Mouse (Mus musculus) hematopoietic stem cell, adult 5-6 weeks (primary cell): ENCODE results near the gene Pilra. TPM values are rescaled to one million over a fixed set of nuclear protein-coding genes. Genes with fewer than 3 reads are reported as not detected.

ENCODE experiments used
- ATAC-seq, 2 experiments: fragments of 125-278 bp in 1 of 2; replicated peaks in 1 of 2; 2 replicates each; pipeline ENCODE4 v1.8.0; 2016 to 2017; ENCODE audit warnings: inconsistent platforms in 2 of 2, mild to moderate bottlenecking in 2 of 2, moderate number of reproducible peaks in 2 of 2, low read depth in 1 of 2, moderate TSS enrichment in 1 of 2; ENCODE audit not compliant: low FRiP score in 2 of 2, poor library complexity in 2 of 2, severe bottlenecking in 2 of 2, insufficient read depth in 1 of 2, low TSS enrichment in 1 of 2
- total RNA-seq: library from RNA; stranded (forward); fragments of 172-1452, 232-1000 nt; gene quantifications from 2 replicates; pipeline ENCODE4 v1.2.3, GENCODE M21; 2017

The Pilra gene
- total RNA-seq, 1 experiment from 2014 or later: 22.2 TPM

DNA sequence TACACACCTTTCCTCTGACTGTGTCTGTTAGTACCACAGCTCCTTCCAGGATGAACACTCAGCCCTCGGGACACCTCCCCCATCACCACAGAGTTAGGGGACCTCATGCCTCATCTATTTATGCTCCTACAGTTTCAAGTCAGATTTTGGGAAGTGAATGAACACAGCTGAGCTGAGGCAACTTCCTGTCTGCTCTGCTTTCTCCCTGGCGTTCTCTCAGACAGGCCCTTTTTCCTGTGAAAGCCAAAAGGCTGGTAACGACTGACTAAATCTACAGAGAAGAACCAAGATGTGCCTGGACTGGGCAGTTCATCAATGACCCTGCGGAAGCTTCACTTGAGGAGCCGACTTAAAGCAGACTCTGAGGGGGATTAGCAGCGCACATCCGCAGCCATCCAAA, 5.8 kb downstream of the Pilra start:
- no peak for ATAC-seq

DNA sequence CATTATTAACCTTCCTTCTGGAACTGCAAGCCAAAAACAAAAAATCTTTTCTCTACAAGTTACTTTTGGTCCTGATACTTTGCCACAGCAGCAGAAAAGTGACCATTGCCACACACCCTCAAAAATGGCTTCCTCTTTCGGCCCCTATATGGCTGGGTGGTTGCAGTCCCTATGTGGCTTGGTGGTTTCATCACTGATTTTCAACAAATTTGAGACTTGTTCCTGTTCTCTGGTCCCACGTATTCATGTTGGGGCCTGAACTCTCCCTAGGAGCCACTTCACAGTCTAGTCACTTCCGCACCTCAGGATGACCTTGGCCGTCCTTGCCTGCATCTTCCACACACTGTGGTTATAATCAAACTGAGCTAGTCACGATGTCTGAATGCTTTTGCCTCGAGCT, 7.4 kb downstream of the Pilra start:
- peak; percentile 33 to 69; a peak in 1 of 4 replicates for ATAC-seq

DNA sequence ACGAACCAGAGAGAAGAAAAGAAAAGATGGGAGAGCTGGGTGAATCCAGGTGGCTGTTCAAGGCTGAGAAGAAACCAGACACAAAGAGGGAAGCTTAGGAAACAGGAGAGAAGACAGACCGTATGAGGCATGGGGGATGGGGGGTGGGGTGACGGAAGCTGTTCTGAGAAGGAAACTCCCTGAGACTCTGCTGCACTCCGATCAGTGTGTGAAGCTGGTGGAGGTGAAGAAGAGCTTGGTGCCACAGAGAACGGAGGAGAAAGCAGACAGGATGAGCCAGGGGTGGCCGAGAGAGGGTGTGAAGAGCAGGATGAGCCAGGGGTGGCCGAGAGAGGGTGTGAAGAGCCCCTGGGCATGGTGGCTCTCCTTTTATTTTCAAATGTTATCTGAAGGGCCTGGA, 9.7 kb downstream of the Pilra start:
- ATAC-seq: no peak

DNA sequence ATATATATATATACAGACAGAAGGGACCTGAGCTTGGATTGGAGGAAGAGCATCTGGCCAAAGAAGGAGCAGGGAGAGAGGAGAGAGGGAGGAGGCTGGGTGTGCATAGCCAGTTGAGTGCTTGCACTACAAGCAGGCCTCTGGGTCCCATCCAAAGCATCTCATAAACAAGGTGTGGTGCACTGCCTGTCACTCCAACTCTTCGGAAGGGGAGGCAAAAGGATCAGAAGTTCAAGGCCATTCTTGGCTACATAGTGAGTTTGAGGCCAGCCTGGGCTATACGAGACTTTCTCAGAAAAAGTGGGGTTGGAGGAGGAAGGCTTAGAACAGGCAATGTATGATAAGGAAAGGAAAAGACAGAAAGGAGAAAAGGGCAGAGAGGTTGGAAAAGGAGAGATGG, 10.1 kb downstream of the Pilra start:
- ATAC-seq: no peak

DNA sequence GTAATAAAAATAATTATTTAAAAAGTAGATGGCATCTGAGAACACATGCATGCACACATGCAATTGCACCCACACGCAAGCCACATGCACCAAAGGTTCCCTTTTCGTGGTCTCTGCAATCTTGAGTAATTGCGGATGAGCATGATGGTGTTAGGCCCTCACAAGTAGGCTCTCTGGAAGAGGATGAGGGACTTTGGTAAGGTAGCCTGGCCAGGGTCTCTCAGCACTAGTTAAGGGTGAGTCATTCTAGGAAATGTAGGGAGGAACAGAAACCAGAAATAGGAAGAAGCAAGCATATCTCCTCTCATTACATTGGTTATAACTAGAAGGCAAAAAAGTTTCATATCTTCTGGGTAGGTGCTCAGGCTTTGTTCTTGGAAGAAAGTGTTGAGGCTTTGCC, 11.1 kb downstream of the Pilra start:
- ATAC-seq: peak; percentile 40 to 53; a peak in 1 of 4 replicates

DNA sequence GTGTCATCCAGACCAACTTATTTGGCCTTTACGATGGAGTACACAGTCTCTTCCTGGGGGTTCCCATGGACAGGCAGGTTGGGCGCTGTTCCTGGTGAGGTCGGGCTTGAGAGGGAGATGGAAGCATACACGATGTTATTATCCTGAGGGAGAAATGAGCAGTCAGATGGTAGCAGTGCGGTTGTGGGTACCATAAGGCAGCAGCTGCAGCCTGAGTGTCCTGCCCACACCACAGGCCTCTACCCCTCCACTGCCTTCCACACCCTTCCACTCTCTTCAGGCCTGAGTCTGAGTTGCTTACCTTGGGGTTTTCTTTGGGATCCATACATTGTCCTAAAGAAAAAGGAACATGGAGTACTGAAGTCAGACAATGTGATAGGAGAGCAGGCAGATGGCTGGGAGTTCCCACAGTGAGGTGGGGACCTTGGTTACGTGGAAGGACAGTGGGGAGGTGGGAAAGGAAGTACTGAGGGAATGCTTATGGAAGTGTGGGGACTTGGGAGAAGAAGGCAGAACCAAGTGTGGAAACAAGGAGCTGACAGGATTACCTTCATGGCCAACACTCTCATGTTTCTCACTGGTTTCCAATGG, 12.5 kb downstream of the Pilra start:
- ATAC-seq: no peak

DNA sequence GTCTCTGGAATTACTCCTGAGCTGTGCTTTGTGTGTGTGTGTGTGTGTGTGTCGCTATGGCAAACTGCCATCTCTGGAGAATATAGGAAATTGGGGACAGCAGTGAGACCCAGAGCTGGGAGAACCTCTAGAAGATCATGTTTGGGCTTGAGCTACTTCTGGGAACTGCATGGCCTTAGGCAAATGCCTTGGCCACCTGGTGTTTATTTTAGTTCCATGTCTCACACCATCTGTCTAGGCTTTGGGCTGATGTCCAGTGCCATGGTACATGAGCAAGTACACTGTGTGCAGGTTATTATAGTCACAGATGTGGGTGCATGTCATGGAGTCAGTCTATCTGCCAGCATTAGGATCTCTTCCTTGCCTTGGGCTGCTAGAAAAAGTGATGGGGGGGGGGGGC, 13.5 kb downstream of the Pilra start:
- no peak for ATAC-seq

DNA sequence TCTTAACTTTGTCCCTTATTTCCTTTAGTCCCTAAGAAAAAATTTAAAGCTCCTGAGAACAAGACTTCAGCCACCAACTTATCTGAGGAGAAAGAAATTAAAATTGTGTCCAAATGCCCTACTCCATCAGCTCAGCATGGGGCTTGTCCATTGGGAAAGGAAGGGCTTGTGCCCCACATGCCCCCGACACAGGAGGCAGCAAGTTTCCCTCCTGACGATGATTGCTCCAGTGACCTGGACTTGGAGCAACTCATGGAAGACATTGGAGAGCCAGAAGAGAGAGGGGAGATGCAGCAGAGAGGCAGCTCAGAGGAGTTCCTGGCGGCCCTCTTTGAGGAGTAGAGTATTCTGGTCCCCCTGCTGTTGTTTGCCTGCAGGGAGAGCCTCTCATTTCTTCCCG, 14.0 kb downstream of the Pilra start:
- ATAC-seq: no peak

DNA sequence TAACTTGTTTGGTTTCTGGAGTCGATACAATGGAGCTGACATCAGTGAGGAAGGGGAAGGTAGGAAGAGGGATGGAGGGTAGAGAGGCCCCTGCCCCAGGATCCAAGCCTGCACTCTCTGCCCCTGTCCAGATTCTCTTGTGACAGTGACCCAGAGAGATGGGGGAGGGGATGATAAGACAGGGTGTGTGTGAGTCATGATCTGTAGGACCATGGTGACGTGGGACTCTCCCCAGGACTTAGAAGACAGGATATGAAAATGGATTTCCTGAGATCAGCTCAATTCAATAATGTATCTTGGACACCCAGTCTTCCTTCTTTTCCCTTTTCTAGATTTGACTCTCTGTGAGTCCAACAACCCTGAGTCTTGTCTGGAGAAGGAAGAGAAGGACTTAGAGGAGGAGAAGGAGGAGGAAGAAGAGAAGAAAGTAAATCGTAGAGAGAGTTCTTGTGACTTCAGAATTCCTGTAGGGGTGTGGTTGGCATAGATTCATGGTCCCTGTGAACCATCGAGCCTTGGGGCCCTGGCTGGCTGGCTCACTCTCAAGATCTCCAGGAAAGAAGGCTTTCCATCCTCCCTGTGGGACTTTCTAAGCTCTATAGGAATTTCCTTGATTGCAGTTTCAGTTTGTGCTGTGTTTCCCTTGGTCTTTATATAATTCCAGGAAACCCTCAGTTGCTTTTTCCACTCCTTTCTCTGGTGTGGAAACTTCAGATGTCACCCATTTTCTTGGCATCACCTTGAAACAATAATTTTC, 18.4 kb downstream of the Pilra start:
- ATAC-seq: no peak

DNA sequence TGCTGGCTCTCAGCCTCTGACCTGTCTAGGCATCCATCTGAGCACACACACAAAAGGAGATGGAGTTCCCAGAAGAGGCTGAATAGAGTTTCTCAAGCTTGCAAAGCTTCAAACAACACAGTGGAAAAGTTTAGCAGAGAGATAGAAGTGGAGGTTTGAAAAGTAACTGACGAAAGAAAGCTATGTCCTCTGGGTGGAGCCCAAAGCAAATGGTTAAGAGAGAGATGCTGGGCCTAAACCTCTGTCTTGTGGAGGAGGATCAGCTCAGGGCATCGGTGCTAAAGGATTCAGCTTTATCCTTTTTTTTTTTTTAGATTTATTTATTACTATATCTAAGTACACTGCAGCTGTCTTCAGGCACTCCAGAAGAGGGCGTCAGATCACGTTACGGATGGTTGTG, 27.8 kb downstream of the Pilra start:
- ATAC-seq: no peak

DNA sequence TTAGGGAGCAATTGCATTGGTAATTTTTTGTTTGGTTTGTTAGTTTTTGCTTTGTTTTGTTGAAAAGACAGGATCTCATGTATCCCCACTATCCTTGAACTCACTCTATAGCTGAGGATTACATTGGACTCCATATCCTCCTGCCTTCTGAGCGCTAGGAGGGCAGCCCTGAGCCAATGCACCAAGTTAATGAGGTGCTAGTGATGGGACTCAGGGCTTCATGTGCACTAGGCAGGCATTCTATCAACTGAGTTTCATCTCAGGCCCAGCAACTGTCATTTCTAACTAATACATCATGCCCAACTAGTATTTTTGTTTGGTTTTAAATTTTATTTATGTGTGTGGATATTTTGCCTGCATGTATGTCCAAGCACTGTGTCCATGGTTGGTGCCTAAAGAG, 29.9 kb downstream of the Pilra start:
- no peak for ATAC-seq

DNA sequence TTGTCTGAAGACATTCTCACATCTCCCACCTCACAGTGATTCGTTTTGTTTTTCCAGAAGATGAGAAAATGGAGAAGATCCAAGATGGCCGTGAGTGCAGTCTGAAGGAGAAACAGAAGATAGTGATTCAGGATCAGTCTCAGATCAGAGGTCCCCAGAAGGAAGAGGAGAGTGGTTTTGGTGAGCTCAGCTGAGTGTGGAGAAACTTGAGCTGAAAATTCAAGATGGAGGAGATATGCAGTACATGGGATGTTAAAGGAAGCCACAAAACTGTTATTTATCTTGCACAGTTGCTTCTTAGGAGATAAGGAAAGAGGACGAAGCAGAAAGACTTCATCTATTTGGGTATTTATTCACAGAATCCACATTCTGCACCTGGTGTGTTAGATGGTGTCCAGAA, 35.2 kb downstream of the Pilra start:
- no peak for ATAC-seq

DNA sequence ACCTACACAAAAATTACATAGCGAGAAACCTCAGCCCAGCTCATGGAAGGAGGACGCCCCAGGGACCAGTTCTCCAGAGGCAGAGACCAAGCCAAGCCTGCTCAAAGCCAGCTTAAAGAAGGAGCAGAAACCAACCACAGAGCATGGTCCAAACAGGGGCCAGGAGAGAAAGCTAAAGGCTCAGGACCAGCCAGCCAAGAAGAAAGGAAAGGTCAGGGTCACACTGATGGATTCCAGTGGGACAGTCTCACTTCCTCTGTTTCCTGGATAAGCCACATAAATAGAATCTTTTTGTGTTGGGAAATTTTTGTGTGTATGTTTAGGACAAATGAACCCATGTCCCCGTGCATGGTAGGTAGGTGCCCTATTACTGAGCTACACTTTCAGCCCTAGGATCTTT, 39.5 kb downstream of the Pilra start:
- no peak for ATAC-seq

DNA sequence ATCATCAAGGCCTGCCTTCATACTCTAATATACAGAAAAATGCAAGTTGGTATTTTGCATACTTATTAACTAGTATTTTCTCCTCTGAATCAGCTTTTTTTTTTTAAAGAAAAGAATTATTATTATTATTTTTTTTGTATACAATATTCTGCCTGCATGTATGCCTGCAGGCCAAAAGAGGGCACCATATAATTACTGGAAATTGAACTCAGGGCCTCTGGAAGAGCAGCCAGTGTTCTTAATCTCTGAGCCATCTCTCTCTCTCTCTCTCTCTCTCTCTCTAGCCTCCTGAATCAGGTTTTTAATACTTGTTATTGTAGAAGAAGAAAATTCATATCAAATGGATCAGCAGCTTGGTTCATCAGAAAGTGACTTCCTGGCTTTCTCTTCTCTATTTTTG, 44.5 kb downstream of the Pilra start:
- no peak for ATAC-seq

DNA sequence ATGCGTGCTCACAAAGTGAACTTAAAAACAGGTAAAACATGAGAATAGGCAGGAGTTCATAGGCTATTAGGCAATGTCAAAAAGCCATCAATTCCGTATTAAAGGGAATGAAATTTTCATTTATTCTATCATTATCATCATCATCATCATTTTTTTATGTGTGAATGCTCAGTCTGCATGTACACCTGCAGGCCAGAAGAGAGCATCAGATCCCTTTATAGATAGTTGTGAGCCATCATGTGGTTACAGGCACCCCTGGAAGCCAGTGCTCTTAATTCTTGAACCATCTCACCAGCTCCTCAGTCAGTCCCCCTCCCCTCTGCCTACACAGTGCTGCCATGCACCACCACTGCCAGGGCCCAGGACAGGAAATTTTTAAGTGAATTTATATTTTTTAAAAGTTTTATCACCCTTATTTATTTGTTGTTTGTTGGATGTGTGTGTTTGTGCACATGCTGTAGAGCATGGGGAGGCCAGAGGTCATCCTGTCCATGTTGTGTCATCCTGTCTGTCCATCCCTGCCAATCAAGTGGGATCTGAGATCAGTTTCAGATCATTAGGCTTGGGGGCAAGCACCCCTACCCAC, 47.0 kb downstream of the Pilra start:
- no peak for ATAC-seq

DNA sequence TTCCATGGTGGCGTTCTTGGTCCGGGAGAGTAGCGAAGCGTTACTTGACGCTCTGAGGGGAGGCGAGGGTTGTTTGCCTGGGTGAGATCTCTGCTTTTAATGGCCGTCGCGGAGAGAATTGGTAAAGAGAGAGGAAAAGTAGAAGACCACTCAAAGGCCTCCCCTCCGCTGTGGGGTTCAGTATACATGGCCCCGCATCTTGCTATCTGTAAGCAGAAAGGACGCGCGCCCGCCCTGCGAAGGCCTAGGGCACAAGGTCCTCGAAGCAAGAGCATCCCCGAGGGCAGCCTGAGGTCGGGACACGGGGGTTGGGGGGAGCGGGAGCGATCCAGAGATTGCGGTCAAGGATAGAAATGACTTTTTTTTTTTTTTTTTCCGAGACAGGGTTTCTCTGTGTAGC, 47.9 kb downstream of the Pilra start:
- ATAC-seq: no peak

DNA sequence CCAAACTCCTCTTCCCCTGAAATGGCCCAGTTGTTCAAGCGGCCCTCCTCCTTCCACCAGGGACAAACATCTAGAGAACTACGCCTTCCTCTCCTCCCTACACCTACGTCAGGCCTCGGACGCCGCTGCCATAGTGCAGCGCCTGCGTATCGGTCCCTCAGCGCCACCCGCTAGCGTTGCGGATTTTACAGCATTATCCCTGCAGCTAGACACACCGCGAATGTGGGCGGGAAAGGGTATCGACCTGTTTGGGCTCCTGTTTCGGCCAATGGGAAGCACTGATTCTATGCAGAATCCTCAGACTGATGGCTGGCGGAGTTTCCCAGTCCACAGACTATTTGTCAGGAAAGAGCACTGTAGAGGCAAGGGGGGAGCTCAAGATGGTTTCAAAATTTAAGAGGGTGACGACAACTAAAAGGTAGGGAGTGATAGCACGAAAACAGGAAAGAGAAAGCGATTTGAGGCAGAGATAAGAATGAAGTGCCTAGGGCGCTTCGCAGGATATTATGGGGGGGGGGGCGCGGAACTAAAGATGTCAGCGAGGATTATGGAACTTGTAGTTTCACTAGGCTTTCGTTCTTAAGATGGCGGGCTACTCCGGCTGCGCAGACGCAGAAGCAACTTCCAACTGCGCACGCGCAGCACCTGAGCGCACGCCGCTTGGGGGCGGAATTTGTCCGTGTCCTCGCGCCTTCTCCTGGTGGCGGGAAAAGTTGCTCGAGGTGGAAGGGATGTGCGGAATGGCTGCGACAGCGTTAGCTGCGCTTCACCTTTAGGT, 48.7 kb downstream of the Pilra start, which contains the start of the genes Mepce and Zcwpw1:
Gene Mepce, minus strand, starts transcription at position 505 of the 778 bp plus-strand sequence.
Gene Zcwpw1, plus strand, starts transcription at position 648 of the 778 bp plus-strand sequence.
- peak; percentile 52 to 54 for ATAC-seq
